Mouse (Mus musculus) cerebellum, postnatal 14 days (tissue): ENCODE data around the gene Lingo1.

Experiments used
- DNase-seq, 2 experiments: peaks; one replicate each; pipeline ENCODE4 v3.0.0; 2021; ENCODE audit warnings: mixed read lengths in 2 of 2

Lingo1 gene

DNA sequence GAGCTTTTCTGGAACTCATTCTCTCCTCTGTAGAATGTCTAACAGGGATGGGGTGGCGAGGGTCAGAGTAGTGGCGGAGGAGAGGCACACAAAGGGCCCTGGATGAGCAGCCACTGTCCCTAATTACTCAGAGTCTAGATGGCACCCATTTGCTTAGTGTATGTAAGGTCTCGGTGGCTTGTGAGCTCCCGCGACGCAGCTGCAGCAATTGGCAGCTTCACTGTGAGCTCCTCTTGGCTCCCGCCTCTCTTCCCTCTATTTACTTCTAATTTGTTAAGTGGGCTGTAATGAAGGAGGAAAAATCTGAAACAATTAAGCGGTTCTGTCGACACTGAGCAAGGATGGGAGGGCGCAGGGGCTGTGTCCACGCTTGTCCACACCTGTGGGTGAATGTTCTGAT lies 195.6 kb downstream of the Lingo1 start:
- no peak for DNase-seq

DNA sequence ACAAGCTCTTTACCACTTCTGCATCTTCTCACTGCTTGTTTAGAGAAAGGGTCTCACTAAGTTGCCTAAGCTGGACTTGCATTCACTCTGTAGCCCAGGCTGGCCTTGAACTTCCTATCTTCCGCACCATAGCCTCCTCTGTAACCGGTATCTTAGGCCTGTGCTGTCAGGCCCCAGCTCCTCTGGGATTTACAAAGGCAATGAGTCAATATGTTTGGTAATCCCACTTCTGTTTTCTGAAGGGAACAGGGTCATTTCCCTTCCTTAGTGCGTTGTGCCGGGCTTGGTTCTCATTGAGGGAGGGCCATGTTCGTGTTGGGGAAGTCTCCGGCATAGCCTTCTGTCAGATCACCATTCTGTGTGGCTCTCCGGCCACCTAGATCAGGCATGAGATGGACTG lies 203.6 kb downstream of the Lingo1 start:
- DNase-seq = no peak

DNA sequence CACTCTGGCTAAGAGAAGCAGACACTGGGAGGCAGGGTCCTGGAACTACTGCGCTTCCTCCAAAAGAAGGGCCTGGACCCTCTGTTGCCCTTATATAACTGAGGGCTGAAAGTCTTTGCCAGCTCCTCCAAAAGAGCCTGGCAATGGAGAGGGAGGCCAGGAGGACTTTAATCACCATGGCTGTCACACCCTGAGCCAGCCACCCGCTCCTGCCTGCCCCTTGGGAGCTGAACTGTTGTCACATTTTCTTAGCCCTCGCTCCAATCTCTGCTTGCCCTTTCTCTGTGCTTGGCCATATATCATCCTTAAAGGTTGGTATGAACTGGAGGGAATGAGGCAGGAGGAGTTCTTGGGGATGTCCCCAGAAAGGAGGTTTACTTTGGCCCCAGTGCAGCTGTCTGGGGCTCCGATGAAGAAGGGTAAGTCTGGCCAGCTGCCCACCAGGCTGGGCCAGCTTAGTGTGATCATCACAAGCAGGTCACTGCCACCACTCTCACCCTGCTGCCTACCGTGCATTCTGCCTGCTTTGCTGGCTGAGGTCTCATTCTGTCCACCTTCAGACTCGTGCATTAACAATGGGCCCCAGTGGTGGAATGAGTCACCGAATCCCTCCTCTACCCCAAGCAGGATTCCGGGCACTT lies 204.9 kb downstream of the Lingo1 start:
- DNase-seq = peak in 1 of 2 experiments; percentile 40

DNA sequence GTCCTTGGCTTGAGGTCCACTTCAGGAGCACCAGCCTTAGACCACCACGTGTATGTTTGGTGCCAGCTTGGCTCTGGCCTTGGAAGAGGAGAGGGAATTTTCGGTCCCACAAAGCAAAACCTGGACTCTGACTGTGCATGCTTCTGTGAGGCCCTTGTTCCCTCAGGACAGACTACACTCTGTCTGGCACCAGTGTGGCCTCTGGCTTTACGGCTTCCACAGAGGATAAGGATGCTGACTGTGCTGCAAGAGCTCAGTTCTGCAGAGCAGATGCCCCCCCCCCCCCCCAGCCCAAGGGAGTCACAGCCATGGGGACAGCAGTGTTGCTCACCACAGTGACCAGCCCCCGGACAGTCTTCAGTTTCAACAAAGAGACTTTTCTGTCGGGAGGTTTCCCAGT lies 206.5 kb downstream of the Lingo1 start:
- DNase-seq = no peak

DNA sequence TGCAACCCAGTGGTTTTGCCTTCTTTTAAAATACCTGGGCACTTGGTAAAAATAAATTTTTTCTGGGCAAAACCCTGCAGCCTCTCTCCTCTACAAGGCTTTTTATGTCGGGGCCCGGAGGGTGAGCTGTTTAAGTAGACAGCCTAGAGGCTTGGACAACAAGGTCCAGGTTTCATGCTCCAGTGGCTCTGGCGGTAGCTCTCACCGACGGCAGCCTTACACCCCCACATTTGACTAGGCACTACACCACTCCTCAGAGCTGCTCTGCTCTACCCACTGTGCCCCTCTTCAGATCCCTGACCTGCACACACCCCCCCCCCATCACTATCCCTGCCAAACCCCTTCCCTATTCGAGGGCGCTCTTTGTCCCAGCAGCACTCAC lies 212.2 kb downstream of the Lingo1 start:
- peak in 1 of 2 experiments; percentile 57 for DNase-seq

DNA sequence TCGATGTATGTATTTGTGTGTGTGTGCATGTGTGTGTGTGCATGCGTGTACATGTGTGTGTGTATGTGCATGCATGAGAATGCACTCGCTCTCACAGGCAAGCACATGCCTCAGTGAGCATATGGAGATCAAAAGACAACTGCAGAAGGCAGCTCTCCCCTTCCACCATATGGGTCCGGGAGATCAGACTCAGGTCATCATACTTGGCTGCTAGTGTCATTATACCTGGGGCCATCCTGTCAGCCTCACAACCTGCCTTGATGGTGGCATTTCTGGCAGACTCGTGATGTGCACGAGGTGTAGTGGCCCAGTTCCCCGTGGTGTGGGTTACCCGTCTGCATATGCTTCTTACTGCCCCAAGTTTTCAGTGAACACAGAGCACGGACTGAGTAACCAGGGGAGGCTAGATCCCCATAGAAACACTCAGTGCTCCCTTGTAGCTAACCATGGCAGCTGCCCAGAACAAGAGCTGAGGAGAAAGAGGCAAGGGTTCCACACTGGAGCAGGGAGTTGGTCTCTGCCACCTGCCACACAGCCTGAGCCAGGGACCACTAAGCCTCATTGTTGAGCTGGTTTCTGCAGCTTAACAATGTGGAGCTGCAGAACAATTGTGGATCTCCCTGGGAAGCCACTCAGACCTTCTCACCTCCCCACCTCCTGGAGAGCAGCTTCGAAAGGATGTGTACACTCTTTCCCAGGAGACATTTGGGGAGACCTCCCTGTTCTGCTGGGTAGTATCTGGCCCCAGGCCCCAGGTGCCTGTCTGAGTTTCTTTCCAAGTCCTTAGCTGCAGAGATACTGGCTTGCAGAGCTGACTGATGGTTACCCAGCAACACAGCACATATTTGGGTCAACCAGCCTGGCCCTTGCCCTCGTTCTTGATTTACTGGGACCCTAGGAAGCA lies 212.9 kb downstream of the Lingo1 start:
- peak; percentile 77 to 81 for DNase-seq

DNA sequence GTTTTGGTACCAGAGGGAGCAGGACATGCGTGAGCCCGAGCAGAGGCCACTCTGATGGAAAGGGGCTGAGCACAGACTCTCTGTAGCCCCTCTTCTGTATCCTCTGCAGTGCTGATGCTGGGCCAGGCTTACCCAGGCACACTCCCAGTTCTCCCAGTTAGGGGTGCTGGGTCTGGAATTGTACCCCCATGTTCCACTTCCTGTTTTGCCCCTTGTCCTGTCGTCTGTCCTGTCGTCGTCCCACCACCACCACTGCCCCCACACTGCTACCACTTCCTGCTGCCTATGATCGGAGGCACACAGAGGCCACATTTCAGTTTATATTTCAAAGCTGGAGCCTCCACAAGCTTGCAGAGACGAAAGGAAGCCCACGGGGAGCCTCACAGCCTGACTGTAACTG lies 213.6 kb downstream of the Lingo1 start:
- DNase-seq = no peak

DNA sequence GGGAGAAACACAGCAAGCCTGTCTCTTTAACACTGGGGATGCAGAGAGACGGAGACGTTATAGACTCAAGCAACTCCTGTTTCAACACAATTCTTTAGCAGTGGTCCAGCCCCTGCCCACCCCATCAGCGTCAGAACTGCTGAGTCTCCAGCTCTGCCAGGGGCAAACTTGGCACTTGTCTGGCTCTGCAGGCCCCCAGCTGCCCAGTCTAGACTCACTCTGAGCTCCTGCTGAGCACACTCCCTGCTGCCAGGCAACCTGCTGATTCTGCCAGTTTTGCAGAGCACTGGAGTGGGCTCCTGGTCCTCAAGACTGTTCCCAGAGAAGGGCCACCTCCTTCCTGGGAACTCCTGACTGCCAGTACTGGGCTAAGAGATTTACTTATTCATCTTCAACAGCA lies 214.6 kb downstream of the Lingo1 start:
- peak; percentile 45 to 55 for DNase-seq

DNA sequence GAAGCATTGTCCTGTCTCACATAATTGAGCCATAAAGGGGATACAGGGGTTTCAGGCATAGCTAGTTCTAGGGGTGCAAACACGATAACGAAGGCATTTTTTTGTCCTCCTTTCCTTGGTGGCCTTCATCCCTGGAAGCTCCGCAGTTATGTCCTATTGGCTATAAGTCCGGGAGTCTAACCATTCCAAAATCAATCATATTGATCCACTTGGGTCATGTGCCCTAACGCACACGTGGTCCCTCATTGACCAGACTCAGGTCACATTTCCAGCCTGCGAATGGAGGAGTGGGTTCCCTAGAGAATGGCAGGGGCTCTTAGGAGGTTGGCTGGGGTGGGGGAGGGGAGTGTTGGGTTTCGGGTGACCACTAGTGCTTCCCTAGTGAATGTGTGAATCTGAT lies 215.3 kb downstream of the Lingo1 start:
- no peak for DNase-seq

DNA sequence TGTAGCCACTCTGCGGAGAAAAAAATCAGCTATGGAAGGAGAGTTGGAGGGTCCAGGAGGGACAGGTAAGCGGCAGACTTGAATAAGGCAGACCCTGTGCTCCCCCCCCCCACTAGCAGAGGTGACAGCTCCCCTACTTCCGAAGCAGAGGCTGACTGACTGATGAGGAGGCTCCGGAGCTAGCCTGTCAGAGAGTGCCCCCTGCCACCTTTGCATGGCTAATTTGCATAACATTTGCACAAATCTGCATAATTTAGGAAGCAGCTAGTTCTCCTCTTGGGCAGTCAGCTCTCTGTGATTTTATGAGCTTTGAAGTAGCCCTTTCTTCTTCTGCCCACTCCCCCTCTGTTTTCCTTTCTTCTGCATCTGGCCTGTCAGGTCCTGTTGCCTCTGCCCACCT lies 216.2 kb downstream of the Lingo1 start:
- DNase-seq = no peak

DNA sequence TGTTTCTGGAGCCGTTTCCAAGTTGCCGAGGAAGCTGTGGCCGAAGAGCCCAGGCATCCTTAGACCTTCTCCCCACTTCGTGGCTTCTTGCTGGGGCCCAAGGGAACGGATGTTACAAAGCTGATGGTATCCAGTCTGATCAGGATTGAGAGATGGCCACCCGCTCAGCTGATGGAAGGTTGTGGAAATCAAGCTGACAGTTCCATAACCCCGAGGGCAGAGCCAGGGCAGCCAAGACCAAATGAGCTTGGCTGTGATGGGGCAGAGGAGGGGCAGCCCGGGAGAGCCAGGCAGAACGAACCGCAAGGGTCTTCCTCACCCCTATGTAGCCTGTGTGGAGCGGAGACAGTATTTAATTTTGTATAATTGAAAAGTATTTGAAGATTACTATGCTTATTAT lies 218.9 kb downstream of the Lingo1 start:
- peak; percentile 40 to 50 for DNase-seq

DNA sequence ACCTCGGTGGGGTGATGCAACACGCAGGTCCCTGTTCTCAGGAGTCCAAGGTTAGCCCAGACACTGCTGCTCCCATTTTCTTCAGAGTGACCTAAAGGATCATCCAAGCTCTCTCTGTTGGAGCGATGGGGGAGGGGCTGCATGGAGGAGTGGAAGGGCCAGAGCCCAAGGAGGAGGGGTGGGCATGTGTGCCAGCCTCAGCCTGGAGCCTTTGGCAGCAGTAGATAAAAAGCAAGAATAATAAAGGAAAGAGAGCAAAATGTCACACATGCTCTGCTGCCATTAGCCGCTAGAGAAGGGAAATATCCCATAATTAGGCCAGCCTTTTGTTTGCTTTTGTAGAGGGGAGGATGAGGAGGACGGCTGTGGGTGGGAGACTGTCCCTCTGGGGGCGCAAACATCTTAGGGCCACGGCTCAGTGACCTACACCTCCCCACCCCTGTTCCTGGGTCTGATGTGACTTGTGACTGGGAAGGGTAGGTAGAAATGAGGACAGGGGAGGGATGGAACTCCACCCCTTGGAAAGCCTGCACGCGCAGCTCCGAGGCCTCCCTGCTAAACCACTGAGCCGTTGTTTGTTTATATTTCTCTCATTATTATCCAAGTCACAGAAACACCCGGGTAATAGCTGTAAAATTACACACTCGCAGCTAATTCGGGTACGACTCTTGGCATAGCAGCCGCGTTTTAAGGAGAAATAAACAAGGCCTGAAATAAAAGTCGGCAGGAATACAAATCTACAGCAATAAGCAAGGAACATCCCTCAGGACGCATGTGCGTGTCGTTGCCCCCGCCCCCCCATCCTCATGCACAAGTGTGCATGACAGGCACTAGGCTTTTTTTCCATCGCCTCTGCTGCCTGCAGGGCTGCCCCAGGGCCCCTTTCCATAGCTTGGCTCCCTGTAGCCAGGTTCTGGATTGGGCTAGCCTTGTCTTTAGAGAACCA lies 223.5 kb downstream of the Lingo1 start:
- peak; percentile 68 to 82 for DNase-seq
